Mouse (Mus musculus) layer of hippocampus, adult 6 months (tissue): ENCODE results near the gene Gm12216. TPM values are rescaled to one million over a fixed set of nuclear protein-coding genes. Genes with fewer than 3 reads are reported as not detected.

Experiments
- long read RNA-seq, 2 experiments: library from polyadenylated mRNA; unstranded; transcript quantifications; one replicate each; pipeline ENCODE4 v2.0.0; 2019 to 2020
- microRNA-seq: library from miRNA; unstranded; fragments of <30 nt; microRNA quantifications from one replicate; pipeline ENCODE4 v1.2.0, GENCODE M21; 2020
- polyA plus RNA-seq: library from polyadenylated mRNA; unstranded; fragments of <200 nt; fragmentation: Nextera tagmentation; gene quantifications from 2 replicates; pipeline ENCODE4 v1.2.3, GENCODE M21; 2021

Gm12216 gene
- 3.6 and 4.5 TPM in 2 replicates for polyA plus RNA-seq
- long read RNA-seq, experiment 1, partial matches to known transcripts: 0 of 1 reads
- long read RNA-seq, experiment 1, other reads (novel, unspliced or antisense): 1 of 1 reads
- long read RNA-seq, experiment 2, partial matches to known transcripts: 0 of 6 reads
- long read RNA-seq, experiment 2, other reads (novel, unspliced or antisense): 3 of 6 reads

GRCm38 (mm10) chr11:53858761-53859580 lies at the start of gene Gm12216:
Gm12216 (minus strand) TSS chr11:53859256.

GRCm38 (mm10) chr11:53891505-53892451 lies 32.7 kb upstream of the Gm12216 start, which contains the start of gene Slc22a5:
Slc22a5 (minus strand) TSS chr11:53891660.

GRCm38 (mm10) chr11:53773087-53773486 lies 86.0 kb downstream of the Gm12216 start, which contains the start of gene Gm17334:
Gm17334 (minus strand) TSS chr11:53773187.

GRCm38 (mm10) chr11:53769760-53770124 lies 89.3 kb downstream of the Gm12216 start, which contains the start of gene Irf1:
Irf1 (plus strand) TSS chr11:53770014.

Small RNAs within 50 kb of the gene (microRNA-seq; reads per million reads assigned to microRNA genes)
- not detected for gene Mir7671

Other genes starting within 250 kb of the Gm12216 start
- gene Il4, start 240.6 kb downstream of the Gm12216 start, polyA plus RNA-seq: 0.40 and 0.43 TPM in 2 replicates
- gene Il13, start 224.6 kb downstream of the Gm12216 start, polyA plus RNA-seq: not detected in 2 replicates
- gene Rad50, start 151.9 kb downstream of the Gm12216 start, polyA plus RNA-seq: 6.1 and 6.8 TPM in 2 replicates
- gene Il5, start 138.5 kb downstream of the Gm12216 start, polyA plus RNA-seq: not detected in 2 replicates
- gene Irf1, start 89.2 kb downstream of the Gm12216 start, polyA plus RNA-seq: 6.1 and 7.3 TPM in 2 replicates
- 0.16 and 1.3 TPM in 2 replicates for gene Gm17334, start 86.1 kb downstream of the Gm12216 start, polyA plus RNA-seq
- 2.9 and 5.3 TPM in 2 replicates for gene Slc22a5, start 32.4 kb upstream of the Gm12216 start, polyA plus RNA-seq
- 0.90 and 1.4 TPM in 2 replicates for gene Slc22a21, start 121.1 kb upstream of the Gm12216 start, polyA plus RNA-seq
- 9.8 and 10.2 TPM in 2 replicates for gene Slc22a4, start 168.8 kb upstream of the Gm12216 start, polyA plus RNA-seq
- gene Pdlim4, start 209.8 kb upstream of the Gm12216 start, polyA plus RNA-seq: 48.0 and 54.4 TPM in 2 replicates
- 9.9 and 11.2 TPM in 2 replicates for gene P4ha2, start 240.8 kb upstream of the Gm12216 start, polyA plus RNA-seq